Mouse (Mus musculus) stomach, postnatal 0 days (tissue): Measurements from ENCODE around the gene Nxn. TPM values are rescaled to one million over a fixed set of nuclear protein-coding genes. Genes with fewer than 3 reads are reported as not detected.

ENCODE experiments used
- ATAC-seq: fragments of 200-750 bp; cut with Nextera tagmentation; 2 replicates; pipeline ENCODE4 v1.8.0; 2017; ENCODE audit not compliant: low FRiP score, low TSS enrichment
- DNase-seq: peaks from one replicate; pipeline ENCODE4 v3.0.0-alpha.2; 2016; ENCODE audit warnings: low spot score
- H3K27ac ChIP-seq: fragments of 300-500 bp; sonication (generic); replicated peaks from 2 replicates; pipeline ENCODE4 v1.5.1; 2014; ENCODE audit warnings: mild to moderate bottlenecking, control low read depth
- H3K27me3 ChIP-seq: fragments of 300-500 bp; sonication (generic); 2 replicates; pipeline ENCODE4 v1.6.1; 2014; ENCODE audit warnings: low read length; ENCODE audit not compliant: control insufficient read depth, insufficient read depth
- H3K36me3 ChIP-seq: fragments of 300-500 bp; sonication (generic); 2 replicates; pipeline ENCODE4 v1.6.1; 2014; ENCODE audit warnings: low read length, mixed read lengths; ENCODE audit not compliant: control insufficient read depth, insufficient read depth
- H3K4me1 ChIP-seq: fragments of 300-500 bp; sonication (generic); replicated peaks from 2 replicates; pipeline ENCODE4 v1.6.1; 2014; ENCODE audit warnings: antibody characterized with exemption; ENCODE audit not compliant: control insufficient read depth, insufficient read depth
- H3K4me2 ChIP-seq: fragments of 300-500 bp; sonication (generic); replicated peaks from 2 replicates; pipeline ENCODE4 v1.6.1; 2014; ENCODE audit warnings: low read depth, mild to moderate bottlenecking, control low read depth, moderate library complexity
- H3K4me3 ChIP-seq: fragments of 300-500 bp; sonication (generic); 2 replicates; pipeline ENCODE4 v1.5.1; 2014; ENCODE audit warnings: low read depth, low read length, control low read depth
- H3K9ac ChIP-seq: fragments of 300-500 bp; sonication (generic); 2 replicates; pipeline ENCODE4 v1.6.1; 2014; ENCODE audit warnings: mild to moderate bottlenecking, low read length, control low read depth, mixed read lengths
- H3K9me3 ChIP-seq: fragments of 300-500 bp; sonication (generic); 2 replicates; pipeline ENCODE4 v1.6.1; 2016; ENCODE audit warnings: low read length; ENCODE audit not compliant: control insufficient read depth
- CTCF ChIP-seq: IDR thresholded peaks from 2 replicates; pipeline ENCODE4 v1.5.1; 2016; ENCODE audit warnings: antibody characterized with exemption, low read depth, mild to moderate bottlenecking, moderate library complexity
- EP300 ChIP-seq: optimal IDR thresholded peaks from 2 replicates; pipeline ENCODE3; 2016; ENCODE audit warnings: antibody characterized with exemption
- WGBS: fragments of 180-500 bp; shearing (Covaris S2); extraction: QIAGEN DNeasy Blood & Tissue Kit; methylation state at CpG from one replicate; pipeline ENCODE4 v1.1.7; 2014; 5-methylcytosine and 5-hydroxymethylcytosine counted together
- polyA plus RNA-seq: library from polyadenylated mRNA; unstranded; fragments of >200 nt; fragmentation: Nextera tagmentation; extraction: Ambion mirVana; gene quantifications from 2 replicates; pipeline ENCODE4 v1.2.1, GENCODE M21; 2015

The Nxn gene
- polyA plus RNA-seq, 1 experiment from 2014 or later = 24.0 TPM

DNA sequence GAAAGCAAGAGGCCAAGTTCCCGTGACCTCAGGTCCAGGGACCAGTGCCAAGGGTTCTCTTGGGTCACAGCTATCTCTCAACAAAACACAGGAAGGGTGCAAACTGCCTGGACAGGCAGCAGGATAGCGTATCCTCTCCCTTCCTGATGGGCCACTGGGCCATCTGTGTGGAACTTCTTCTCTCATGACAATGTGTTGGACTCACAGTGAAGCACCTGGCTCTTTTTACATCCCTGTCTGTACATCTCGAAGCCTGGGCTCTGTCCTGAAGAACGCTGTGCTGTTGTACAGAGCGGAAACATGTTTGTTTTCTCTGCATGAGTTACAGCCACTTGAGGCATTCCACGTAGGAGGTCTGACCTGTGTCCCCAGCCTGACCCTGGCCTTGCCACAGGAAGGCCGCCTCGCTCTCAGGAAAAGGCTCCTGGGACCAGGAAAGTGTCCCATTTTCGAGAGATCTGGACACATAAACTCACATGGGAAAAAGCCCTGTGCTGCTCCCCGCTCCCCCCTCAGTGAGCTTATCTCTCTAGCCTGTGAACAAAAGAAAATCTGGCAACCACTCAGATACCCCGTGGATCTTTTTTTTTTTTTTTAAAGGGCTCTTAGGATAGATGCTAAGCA lies 18.9 kb downstream of the Nxn start:
- no peaks in the 10 kb centered on the region for H3K9me3 ChIP-seq
- TF ChIP-seq CTCF (no peak), EP300 (no peak)
- ATAC-seq = no peak
- no peak overlapping the region for H3K9ac ChIP-seq
- H3K4me3 ChIP-seq = no peak overlapping the region
- 0 out of 2 replicates have a peak, but pooled peaks cover 3% of the 10 kb centered on the region for H3K4me1 ChIP-seq
- H3K36me3 ChIP-seq = no peaks in the 10 kb centered on the region
- H3K4me2 ChIP-seq = no peak overlapping the region
- DNase-seq = no peak
- no peak overlapping the region; the same call in 1 of the 2 replicates for H3K27ac ChIP-seq
- H3K27me3 ChIP-seq = no peaks in the 10 kb centered on the region
- 46% methylated on average over 11 of the region's 11 CpGs for WGBS

DNA sequence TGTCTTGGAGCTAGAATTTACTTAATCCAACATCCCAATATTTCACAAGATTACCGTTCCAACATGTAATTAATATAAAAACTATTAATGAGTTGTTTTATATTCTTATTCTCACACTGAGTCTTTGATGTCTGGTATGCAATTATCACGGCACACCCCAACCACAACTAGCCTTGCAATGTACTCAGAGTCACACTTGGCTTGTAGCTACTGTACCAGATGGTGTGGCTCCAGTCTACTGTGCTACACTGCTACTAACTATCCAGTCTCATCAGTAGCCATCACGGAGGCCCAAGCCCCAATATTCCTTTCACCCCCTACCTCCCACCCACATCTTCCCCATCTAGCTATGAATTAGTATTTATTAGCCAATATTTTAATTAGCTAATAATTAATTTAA lies 22.5 kb downstream of the Nxn start:
- Histone ChIP-seq H3K27ac (no peak overlapping the region), H3K36me3 (no peaks in the 10 kb centered on the region), H3K27me3 (no peaks in the 10 kb centered on the region), H3K4me3 (no peak overlapping the region), H3K4me2 (no peak overlapping the region), H3K4me1 (peaks cover 11% of the 10 kb centered on the region), H3K9me3 (no peaks in the 10 kb centered on the region), H3K9ac (no peak overlapping the region)
- no peak for ATAC-seq
- TF ChIP-seq EP300 (no peak), CTCF (no peak)
- no peak for DNase-seq
- WGBS = 66% methylated on average over 3 of the region's 3 CpGs

GRCm38 (mm10) chr11:76374491-76375185 lies 24.3 kb downstream of the Nxn start:
- ATAC-seq (peak; percentile 83), DNase-seq (peak; percentile 65)
- H3K9me3 ChIP-seq = no peaks in the 10 kb centered on the region
- peak overlapping the region; percentile 94 for H3K27ac ChIP-seq
- H3K4me2 ChIP-seq = no peak overlapping the region
- H3K27me3 ChIP-seq = no peaks in the 10 kb centered on the region
- no peak overlapping the region for H3K4me3 ChIP-seq
- peaks cover 14% of the 10 kb centered on the region for H3K4me1 ChIP-seq
- H3K36me3 ChIP-seq = no peaks in the 10 kb centered on the region
- TF ChIP-seq CTCF (peak; percentile 35), EP300 (no peak)
- 26% methylated on average over 17 of the region's 17 CpGs for WGBS
- H3K9ac ChIP-seq = 0 out of 2 replicates have a peak overlapping the region, but pooled peaks have one; percentile 5

DNA sequence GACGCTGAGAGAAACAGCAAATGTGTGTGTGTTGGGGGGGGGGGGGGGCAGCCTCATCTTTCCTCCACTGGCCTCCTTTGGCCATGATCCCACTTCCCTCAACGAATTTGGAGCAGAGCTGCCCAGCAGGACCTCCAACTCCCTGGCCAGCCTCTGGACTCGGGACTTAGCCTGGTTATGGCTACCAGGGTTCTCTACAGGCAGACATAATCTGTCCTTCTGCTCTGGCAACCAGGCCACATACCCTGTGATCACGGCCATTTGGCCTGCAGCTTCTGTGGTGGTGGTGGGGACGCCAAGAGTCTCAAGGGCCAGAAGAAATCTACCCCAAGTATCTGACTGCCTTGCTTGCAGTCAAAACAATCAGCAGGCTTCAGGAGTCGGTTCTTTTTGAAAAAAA lies 26.4 kb downstream of the Nxn start:
- H3K27ac ChIP-seq = peak overlapping the region; percentile 74
- H3K4me2 ChIP-seq = no peak overlapping the region
- WGBS = 31% methylated on average over 6 of the region's 6 CpGs
- no peaks in the 10 kb centered on the region for H3K36me3 ChIP-seq
- ATAC-seq (no peak), DNase-seq (no peak)
- H3K9me3 ChIP-seq = no peaks in the 10 kb centered on the region
- TF ChIP-seq CTCF (no peak), EP300 (no peak)
- no peak overlapping the region for H3K4me3 ChIP-seq
- no peaks in the 10 kb centered on the region for H3K27me3 ChIP-seq
- H3K4me1 ChIP-seq = peaks cover 14% of the 10 kb centered on the region
- H3K9ac ChIP-seq = no peak overlapping the region; the same call in 1 of the 2 replicates

- Histone ChIP-seq H3K4me2 (no peak overlapping the region), H3K27ac (peak overlapping the region; percentile 74), H3K36me3 (no peaks in the 10 kb centered on the region), H3K9me3 (no peaks in the 10 kb centered on the region), H3K4me3 (no peak overlapping the region), H3K27me3 (no peaks in the 10 kb centered on the region), H3K9ac (no peak overlapping the region), H3K4me1 (peaks cover 14% of the 10 kb centered on the region)
- WGBS = 45% methylated on average over 2 of the region's 2 CpGs
- TF ChIP-seq CTCF = no peak
- TF ChIP-seq EP300 = no peak
- DNase-seq (no peak), ATAC-seq (peak; percentile 38; the same call in 1 of the 2 replicates)
Measured at GRCm38 (mm10) chr11:76372120-76372519, 26.8 kb downstream of the Nxn start.

- no peak; the same call in 1 of the 2 replicates for ATAC-seq
- no peak for DNase-seq
- no peak for TF ChIP-seq EP300
- TF ChIP-seq CTCF = no peak
- Histone ChIP-seq H3K27me3 (no peaks in the 10 kb centered on the region), H3K9ac (no peak overlapping the region), H3K4me2 (no peak overlapping the region), H3K27ac (no peak overlapping the region), H3K9me3 (no peaks in the 10 kb centered on the region), H3K4me1 (peaks cover 11% of the 10 kb centered on the region), H3K36me3 (no peaks in the 10 kb centered on the region), H3K4me3 (no peak overlapping the region)
Measured at GRCm38 (mm10) chr11:76370491-76370890, 28.4 kb downstream of the Nxn start.
